Mouse (Mus musculus): ENCODE data around the gene Efhd2.

- TF ChIP-seq CTCF (IDR thresholded peaks at IDR 0.05; ENCODE audit: borderline replicate concordance, extremely low read depth, insufficient read depth, insufficient read length) (no peak), POLR2A (IDR thresholded peaks at IDR 0.05; ENCODE audit: borderline replicate concordance, extremely low read depth, insufficient read depth, insufficient read length, poor library complexity, severe bottlenecking) (no peak)
Measured at GRCm38 (mm10) chr4:141834536-141835095, 40.1 kb downstream of the Efhd2 start.
